Mouse (Mus musculus) lung, embryonic 15.5 days (tissue): ENCODE measurements around the gene Cd207. TPM values are rescaled to one million over a fixed set of nuclear protein-coding genes. Genes with fewer than 3 reads are reported as not detected.
"Not testable (repeated sequence)": the region's sequence is repeated elsewhere in the genome, so short reads cannot be mapped to it uniquely, and the experiment has no call there.

Source experiments
- ATAC-seq: fragments of 200-750 bp; cut with Nextera tagmentation; 2 replicates; pipeline ENCODE4 v1.8.0; 2017; ENCODE audit warnings: moderate number of reproducible peaks, borderline replicate concordance; ENCODE audit not compliant: low FRiP score, low TSS enrichment; ENCODE audit errors: extremely low read depth
- H3K27ac ChIP-seq: fragments of 300-500 bp; sonication (generic); 2 replicates; pipeline ENCODE4 v1.5.1; 2015; ENCODE audit warnings: moderate library complexity, mild to moderate bottlenecking, inconsistent platforms
- H3K27me3 ChIP-seq: fragments of 300-500 bp; sonication (generic); 2 replicates; pipeline ENCODE4 v1.6.1; 2015; ENCODE audit warnings: inconsistent platforms
- H3K36me3 ChIP-seq: fragments of 300-500 bp; sonication (generic); 2 replicates; pipeline ENCODE4 v1.6.1; 2015; ENCODE audit warnings: inconsistent platforms
- H3K4me1 ChIP-seq: fragments of 300-500 bp; sonication (generic); 2 replicates; pipeline ENCODE4 v1.6.1; 2015; ENCODE audit warnings: inconsistent platforms
- H3K4me2 ChIP-seq: fragments of 300-500 bp; sonication (generic); 2 replicates; pipeline ENCODE4 v1.6.1; 2015; ENCODE audit warnings: inconsistent platforms, mild to moderate bottlenecking, moderate library complexity
- H3K4me3 ChIP-seq: fragments of 300-500 bp; sonication (generic); 2 replicates; pipeline ENCODE4 v1.5.1; 2015; ENCODE audit warnings: mild to moderate bottlenecking, inconsistent platforms
- H3K9ac ChIP-seq: fragments of 300-500 bp; sonication (generic); 2 replicates; pipeline ENCODE4 v1.6.1; 2015; ENCODE audit warnings: inconsistent platforms
- H3K9me3 ChIP-seq: fragments of 300-500 bp; sonication (generic); 2 replicates; pipeline ENCODE4 v1.6.1; 2016; ENCODE audit warnings: inconsistent platforms
- WGBS: fragments of 180-500 bp; shearing (Covaris S2); methylation state at CpG from one replicate; pipeline ENCODE4 v1.1.7; 2015; 5-methylcytosine and 5-hydroxymethylcytosine counted together
- polyA plus RNA-seq: library from polyadenylated mRNA; unstranded; fragments of >200 nt; fragmentation: Nextera tagmentation; extraction: Ambion mirVana; gene quantifications from 2 replicates; pipeline ENCODE4 v1.2.1, GENCODE M21; 2015

The Cd207 gene
- polyA plus RNA-seq, 1 experiment from 2014 or later: not detected

GRCm38 (mm10) chr6:83693835-83694234 lies 16.2 kb upstream of the Cd207 start:
- H3K4me3 ChIP-seq: no peak overlapping the region
- no peak overlapping the region for H3K4me2 ChIP-seq
- ATAC-seq: no peak
- peaks cover 95% of the 10 kb centered on the region for H3K27me3 ChIP-seq
- H3K27ac ChIP-seq: no peak overlapping the region
- no peak overlapping the region for H3K9ac ChIP-seq
- no peaks in the 10 kb centered on the region for H3K36me3 ChIP-seq
- H3K4me1 ChIP-seq: no peaks in the 10 kb centered on the region
- H3K9me3 ChIP-seq: no peaks in the 10 kb centered on the region
- WGBS: 1% methylated on average over 9 of the region's 9 CpGs

DNA sequence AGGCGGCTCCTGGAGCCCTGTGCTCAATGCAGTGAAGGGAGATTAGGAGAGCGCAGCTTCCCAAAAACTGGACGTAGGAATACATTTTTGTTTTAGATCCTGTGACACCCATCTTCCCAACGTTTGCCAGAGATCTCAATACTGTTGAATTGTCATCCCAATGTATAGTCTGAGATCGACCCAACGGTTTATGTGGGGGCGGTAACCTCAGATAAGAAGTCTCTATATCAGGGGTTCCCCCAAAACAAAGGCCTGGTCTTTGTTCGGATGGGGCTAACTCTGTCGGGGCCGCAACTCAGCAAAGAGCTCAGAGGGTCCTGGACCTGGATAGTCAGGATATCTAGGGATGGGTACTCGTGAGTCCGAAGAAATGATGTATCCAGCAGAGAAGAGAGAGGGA lies 15.3 kb upstream of the Cd207 start:
- H3K4me2 ChIP-seq: no peak overlapping the region
- ATAC-seq: no peak
- no peak overlapping the region for H3K27ac ChIP-seq
- H3K4me3 ChIP-seq: no peak overlapping the region
- WGBS: 3% methylated on average over 12 of the region's 12 CpGs
- no peak overlapping the region for H3K9ac ChIP-seq
- peaks cover 91% of the 10 kb centered on the region for H3K27me3 ChIP-seq
- H3K4me1 ChIP-seq: no peaks in the 10 kb centered on the region
- H3K36me3 ChIP-seq: no peaks in the 10 kb centered on the region
- H3K9me3 ChIP-seq: no peaks in the 10 kb centered on the region

DNA sequence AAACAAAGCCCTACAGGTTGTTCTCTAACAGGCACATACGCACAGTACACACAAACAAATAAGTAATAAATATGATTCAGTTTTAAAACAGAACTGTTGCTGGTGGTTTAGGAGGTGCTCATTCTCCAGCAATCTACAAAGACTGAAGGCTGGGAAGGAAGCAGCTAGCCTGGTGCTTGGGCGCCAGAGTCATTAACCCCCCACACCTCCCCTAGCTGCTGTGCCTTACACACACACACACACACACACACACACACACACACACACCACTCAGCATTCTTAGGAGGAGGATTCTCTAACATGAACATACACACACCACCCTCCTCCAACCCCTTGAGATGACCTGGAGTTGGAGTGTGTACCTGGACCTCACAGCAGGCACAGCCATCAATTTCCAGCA lies 13.3 kb upstream of the Cd207 start:
- H3K27me3 ChIP-seq: peaks cover 86% of the 10 kb centered on the region
- no peak overlapping the region for H3K4me3 ChIP-seq
- no peaks in the 10 kb centered on the region for H3K9me3 ChIP-seq
- no peaks in the 10 kb centered on the region for H3K4me1 ChIP-seq
- H3K9ac ChIP-seq: no peak overlapping the region
- no peaks in the 10 kb centered on the region for H3K36me3 ChIP-seq
- WGBS: 48% methylated on average over 2 of the region's 2 CpGs
- no peak overlapping the region for H3K27ac ChIP-seq
- no peak for ATAC-seq
- H3K4me2 ChIP-seq: no peak overlapping the region

- Histone ChIP-seq H3K9ac (no peak overlapping the region), H3K27me3 (peaks cover 86% of the 10 kb centered on the region), H3K4me1 (no peaks in the 10 kb centered on the region), H3K4me3 (no peak overlapping the region), H3K9me3 (no peaks in the 10 kb centered on the region), H3K27ac (no peak overlapping the region), H3K36me3 (no peaks in the 10 kb centered on the region), H3K4me2 (no peak overlapping the region)
- 20% methylated on average over 4 of the region's 5 CpGs for WGBS
- ATAC-seq: no peak
Observed at GRCm38 (mm10) chr6:83690277-83690676, 12.6 kb upstream of the Cd207 start.

GRCm38 (mm10) chr6:83689374-83689773 lies 11.7 kb upstream of the Cd207 start:
- Histone ChIP-seq H3K27ac (no peak overlapping the region), H3K9ac (no peak overlapping the region), H3K27me3 (peaks cover 81% of the 10 kb centered on the region), H3K4me2 (no peak overlapping the region), H3K9me3 (no peaks in the 10 kb centered on the region), H3K4me3 (no peak overlapping the region), H3K4me1 (no peaks in the 10 kb centered on the region), H3K36me3 (no peaks in the 10 kb centered on the region)
- ATAC-seq: no peak
- 62% methylated on average over 4 of the region's 4 CpGs for WGBS

GRCm38 (mm10) chr6:83673395-83673794 lies 4.3 kb downstream of the Cd207 start:
- H3K4me3 ChIP-seq: no peak overlapping the region
- 6% methylated on average over 4 of the region's 4 CpGs for WGBS
- no peak overlapping the region for H3K27ac ChIP-seq
- ATAC-seq: no peak
- no peaks in the 10 kb centered on the region for H3K9me3 ChIP-seq
- no peak overlapping the region for H3K9ac ChIP-seq
- H3K27me3 ChIP-seq: no peaks in the 10 kb centered on the region
- H3K4me2 ChIP-seq: no peak overlapping the region
- no peaks in the 10 kb centered on the region for H3K36me3 ChIP-seq
- H3K4me1 ChIP-seq: no peaks in the 10 kb centered on the region

DNA sequence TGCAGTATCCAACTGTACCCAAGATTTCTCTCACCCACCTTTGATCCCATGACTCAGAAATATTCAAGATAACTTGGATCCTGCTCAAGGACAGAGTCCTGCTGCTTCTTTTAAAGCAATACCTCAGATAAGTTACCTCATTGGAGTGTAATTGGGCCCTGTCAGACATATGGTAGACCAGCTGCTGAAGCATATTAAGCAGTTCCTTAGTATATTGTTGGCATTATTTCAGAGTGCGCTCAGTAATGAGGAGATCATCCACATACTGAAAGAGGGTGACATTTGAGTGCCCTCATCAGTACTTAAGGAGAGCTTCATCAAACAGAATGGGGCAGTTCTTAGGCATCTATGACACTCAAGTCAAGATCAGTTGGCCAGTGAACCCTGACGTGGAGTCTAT lies 12.6 kb downstream of the Cd207 start:
- H3K36me3 ChIP-seq: no peaks in the 10 kb centered on the region
- H3K27me3 ChIP-seq: no peaks in the 10 kb centered on the region
- WGBS: 69% methylated on average over 2 of the region's 2 CpGs
- no peak overlapping the region for H3K4me2 ChIP-seq
- H3K27ac ChIP-seq: no peak overlapping the region
- H3K4me3 ChIP-seq: no peak overlapping the region
- H3K9ac ChIP-seq: no peak overlapping the region
- no peaks in the 10 kb centered on the region for H3K9me3 ChIP-seq
- H3K4me1 ChIP-seq: no peaks in the 10 kb centered on the region
- ATAC-seq: no peak

- Histone ChIP-seq H3K4me3 (no peak overlapping the region), H3K36me3 (no peaks in the 10 kb centered on the region), H3K27ac (no peak overlapping the region), H3K9me3 (no peaks in the 10 kb centered on the region), H3K4me2 (no peak overlapping the region), H3K4me1 (no peaks in the 10 kb centered on the region), H3K27me3 (no peaks in the 10 kb centered on the region), H3K9ac (no peak overlapping the region)
- ATAC-seq: no peak
- WGBS: 79% methylated on average over 4 of the region's 4 CpGs
Observed at GRCm38 (mm10) chr6:83660821-83661220, 16.8 kb downstream of the Cd207 start.

GRCm38 (mm10) chr6:83656087-83656486 lies 21.6 kb downstream of the Cd207 start, which contains the start of gene Clec4f:
Clec4f (minus strand) TSS chr6:83656187.
- no peak within 1 kb of the TSS for H3K27ac ChIP-seq
- H3K4me3 ChIP-seq: no peak within 1 kb of the TSS
- no peaks in the 10 kb centered on the region for H3K4me1 ChIP-seq
- H3K27me3 ChIP-seq: no peaks in the 10 kb centered on the region
- no peaks in the 10 kb centered on the region for H3K36me3 ChIP-seq
- no peak within 1 kb of the TSS for H3K9ac ChIP-seq
- no peak within 1 kb of the TSS for H3K4me2 ChIP-seq
- WGBS: 83% methylated on average over 2 of the region's 2 CpGs
- H3K9me3 ChIP-seq: no peaks in the 10 kb centered on the region
- ATAC-seq: no peak

DNA sequence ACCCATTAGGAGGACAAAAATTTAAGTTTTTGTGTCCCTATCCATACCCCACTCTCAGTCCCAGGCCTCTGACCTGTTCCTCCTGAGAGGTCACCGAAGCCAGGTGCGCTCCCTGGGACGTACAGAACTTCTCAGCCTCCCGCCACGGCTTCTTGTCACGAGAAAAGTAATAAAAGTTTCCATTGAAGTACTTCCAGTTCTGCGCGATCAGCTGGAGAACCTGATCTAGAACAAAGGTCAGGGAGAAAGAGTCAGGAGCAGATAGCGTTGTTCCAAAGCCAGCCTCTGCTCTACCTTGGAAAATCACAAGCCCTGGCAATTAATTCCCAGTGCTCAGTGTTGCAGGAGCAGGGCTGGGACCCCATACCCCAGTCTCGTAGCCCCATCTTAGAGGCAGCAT lies 30.9 kb downstream of the Cd207 start:
- Histone ChIP-seq H3K36me3 (no peaks in the 10 kb centered on the region), H3K4me2 (no peak overlapping the region), H3K9me3 (no peaks in the 10 kb centered on the region), H3K4me1 (no peaks in the 10 kb centered on the region), H3K27ac (no peak overlapping the region), H3K4me3 (no peak overlapping the region), H3K9ac (no peak overlapping the region), H3K27me3 (no peaks in the 10 kb centered on the region)
- 79% methylated on average over 10 of the region's 10 CpGs for WGBS
- ATAC-seq: no peak

GRCm38 (mm10) chr6:83635329-83635728 lies 42.3 kb downstream of the Cd207 start:
- Histone ChIP-seq H3K27me3 (no peaks in the 10 kb centered on the region), H3K4me3 (no peak overlapping the region), H3K9me3 (no peaks in the 10 kb centered on the region), H3K4me1 (no peaks in the 10 kb centered on the region), H3K36me3 (no peaks in the 10 kb centered on the region), H3K27ac (no peak overlapping the region), H3K4me2 (no peak overlapping the region), H3K9ac (no peak overlapping the region)
- WGBS: 85% methylated on average over 1 of the region's 1 CpGs
- ATAC-seq: no peak

DNA sequence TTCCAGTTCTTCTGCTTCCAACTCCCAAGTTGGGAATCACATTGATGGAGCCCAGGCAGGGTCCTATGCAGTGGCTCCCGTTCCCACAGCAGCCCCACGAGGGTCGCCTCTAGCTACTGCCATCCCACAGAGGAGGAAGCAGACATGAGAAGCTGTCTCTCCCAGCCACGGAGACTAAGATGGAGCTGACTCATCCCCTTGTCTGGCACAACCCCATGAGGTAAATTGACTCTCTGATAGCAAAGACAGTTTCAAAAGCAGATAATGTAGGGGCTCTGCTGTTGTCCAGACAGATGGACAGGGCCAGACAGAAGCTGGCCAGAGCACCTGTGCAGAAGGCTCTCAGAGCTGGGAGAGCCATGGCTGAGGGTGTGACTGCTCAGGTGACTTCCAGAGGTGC lies 43.0 kb downstream of the Cd207 start:
- ATAC-seq, H3K4me1 ChIP-seq, H3K36me3 ChIP-seq, H3K27me3 ChIP-seq, H3K9ac ChIP-seq, H3K4me3 ChIP-seq, H3K4me2 ChIP-seq, H3K27ac ChIP-seq, H3K9me3 ChIP-seq: not testable (repeated sequence)
- WGBS: 56% methylated on average over 4 of the region's 4 CpGs

GRCm38 (mm10) chr6:83634106-83634505 lies 43.6 kb downstream of the Cd207 start:
- not testable (repeated sequence) for H3K36me3 ChIP-seq, H3K4me3 ChIP-seq, H3K27ac ChIP-seq, H3K27me3 ChIP-seq, H3K9ac ChIP-seq, H3K4me2 ChIP-seq, ATAC-seq, H3K9me3 ChIP-seq, H3K4me1 ChIP-seq
- WGBS: 38% methylated on average over 5 of the region's 5 CpGs
